Mouse (Mus musculus): ENCODE data around the gene Pla2g2e.
"Not testable (repeated sequence)": the region's sequence is repeated elsewhere in the genome, so short reads cannot be mapped to it uniquely, and the experiment has no call there.

Pla2g2e gene

GRCm38 (mm10) chr4:138877731-138878130, at the start of gene Pla2g2e:
Gene Pla2g2e, plus strand, starts transcription at chr4:138877942.
- DNase-seq (ENCODE audit: low spot score in 2 of 2), result no peak

- DNase-seq (ENCODE audit: low spot score in 2 of 2), result no peak
Observed at GRCm38 (mm10) chr4:138839806-138840205, 37.9 kb upstream of the Pla2g2e start.

GRCm38 (mm10) chr4:138840726-138841125, 37.0 kb upstream of the Pla2g2e start:
- no peak for DNase-seq (ENCODE audit: low spot score in 2 of 2)

GRCm38 (mm10) chr4:138841386-138841785, 36.4 kb upstream of the Pla2g2e start:
- no peak for DNase-seq (ENCODE audit: low spot score in 2 of 2)

- peak; percentile 53 to 72 for DNase-seq (ENCODE audit: low spot score in 2 of 2)
Observed at GRCm38 (mm10) chr4:138851463-138851862, 26.3 kb upstream of the Pla2g2e start.

- no peak for DNase-seq (ENCODE audit: low spot score in 2 of 2)
Observed at GRCm38 (mm10) chr4:138852961-138853360, 24.8 kb upstream of the Pla2g2e start.

- DNase-seq (ENCODE audit: low spot score in 2 of 2), result no peak
Observed at GRCm38 (mm10) chr4:138855092-138855632, 22.6 kb upstream of the Pla2g2e start.

- DNase-seq (ENCODE audit: low spot score in 2 of 2), result peak in 1 of 2 experiments; percentile 69
Observed at GRCm38 (mm10) chr4:138856491-138856890, 21.3 kb upstream of the Pla2g2e start.

GRCm38 (mm10) chr4:138857576-138857975, 20.2 kb upstream of the Pla2g2e start:
- no peak for DNase-seq (ENCODE audit: low spot score in 2 of 2)

- DNase-seq (ENCODE audit: low spot score in 2 of 2), result no peak
Observed at GRCm38 (mm10) chr4:138858446-138858845, 19.3 kb upstream of the Pla2g2e start.

- DNase-seq (ENCODE audit: low spot score in 2 of 2), result no peak
Observed at GRCm38 (mm10) chr4:138859245-138859644, 18.5 kb upstream of the Pla2g2e start.

- DNase-seq (ENCODE audit: low spot score in 2 of 2), result peak in 1 of 2 experiments; percentile 73
Observed at GRCm38 (mm10) chr4:138859728-138860127, 18.0 kb upstream of the Pla2g2e start.

GRCm38 (mm10) chr4:138863344-138863998, 14.3 kb upstream of the Pla2g2e start, which contains the start of gene Pla2g5:
Gene Pla2g5, minus strand, starts transcription at chr4:138863482.
- peak in 1 of 2 experiments; percentile 31 for DNase-seq (ENCODE audit: low spot score in 2 of 2)

GRCm38 (mm10) chr4:138865092-138865491, 12.7 kb upstream of the Pla2g2e start:
- DNase-seq (ENCODE audit: low spot score in 2 of 2), result no peak

- no peak for DNase-seq (ENCODE audit: low spot score in 2 of 2)
Observed at GRCm38 (mm10) chr4:138865991-138866390, 11.8 kb upstream of the Pla2g2e start.

GRCm38 (mm10) chr4:138866413-138866812, 11.3 kb upstream of the Pla2g2e start:
- DNase-seq (ENCODE audit: low spot score in 2 of 2), result peak; percentile 61 to 80

GRCm38 (mm10) chr4:138868666-138869065, 9.1 kb upstream of the Pla2g2e start:
- DNase-seq (ENCODE audit: low spot score in 2 of 2), result no peak

- no peak for DNase-seq (ENCODE audit: low spot score in 2 of 2)
Observed at GRCm38 (mm10) chr4:138873864-138874263, 3.9 kb upstream of the Pla2g2e start, which contains the start of gene Gm13030. Gene Gm13030, minus strand, starts transcription at chr4:138873964.

- DNase-seq (ENCODE audit: low spot score in 2 of 2), result not testable (repeated sequence)
Observed at GRCm38 (mm10) chr4:138875275-138875674, 2.5 kb upstream of the Pla2g2e start.

- no peak for DNase-seq (ENCODE audit: low spot score in 2 of 2)
Observed at GRCm38 (mm10) chr4:138875986-138876385, 1.8 kb upstream of the Pla2g2e start.

- DNase-seq (ENCODE audit: low spot score in 2 of 2), result no peak
Observed at GRCm38 (mm10) chr4:138878783-138879182, 1.0 kb downstream of the Pla2g2e start.

GRCm38 (mm10) chr4:138879808-138880207, 2.1 kb downstream of the Pla2g2e start:
- DNase-seq (ENCODE audit: low spot score in 2 of 2), result no peak

- no peak for DNase-seq (ENCODE audit: low spot score in 2 of 2)
Observed at GRCm38 (mm10) chr4:138880811-138881584, 3.3 kb downstream of the Pla2g2e start.

All from spleen, postnatal 10 days (tissue).